Mouse (Mus musculus): Measurements from ENCODE around the gene Atp6v0c.

GRCm38 (mm10) chr17:24210591-24210990 is 41.1 kb upstream of the Atp6v0c start:
- TF ChIP-seq CTCF (IDR thresholded peaks at IDR 0.05) (no peak), EP300 (IDR thresholded peaks at IDR 0.05) (no peak)
